ENCODE assay signal across 24 mouse cellular contexts in the genomic region with DNA sequence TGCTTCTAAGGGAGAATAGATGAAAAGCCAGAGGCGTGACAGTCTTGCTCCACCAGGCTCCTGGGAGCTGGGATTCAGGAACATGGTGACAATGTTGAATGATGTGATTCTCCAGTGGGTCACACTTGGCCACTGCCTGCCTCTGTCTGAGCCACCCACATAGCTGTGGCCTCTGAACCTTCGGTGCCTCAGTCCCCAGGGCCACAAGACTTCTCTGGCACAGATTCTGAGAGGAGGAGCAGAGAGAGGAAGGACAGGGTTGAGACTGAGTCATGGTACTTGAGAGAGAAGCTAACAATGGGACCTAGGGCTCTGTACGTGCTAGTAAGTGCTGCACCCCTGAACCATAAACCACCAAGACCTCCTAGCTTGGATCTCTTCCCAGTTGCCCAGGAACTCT.
DNase-seq lines count a peak whose midpoint lies in the region; ATAC-seq and TF ChIP-seq lines count a peak whose summit lies in the region.
"Had no signal": no experiment of that assay in that cellular context is flagged by ENCODE, and none has a peak within 500 bp of the region (broad histone marks: within the 10 kb centered on the region; RNA-seq: fewer than 3 reads in every experiment).

No protein-coding gene starts in this region.

- no peak for TF ChIP-seq POLR2A in testis, adult 2 months (IDR thresholded peaks at IDR 0.05; ENCODE audit: control insufficient read depth, low read depth, low read length)

- H3K4me3 ChIP-seq in testis, adult 2 months (ENCODE audit: control insufficient read depth, low read depth, low read length) = no peak overlapping the region
- no peak overlapping the region for H3K4me3 ChIP-seq in lung, postnatal 0 days (ENCODE audit: low read depth, low read length)
- no peak overlapping the region for H3K4me3 ChIP-seq in hindbrain, embryonic 10.5 days
- H3K4me3 ChIP-seq: embryonic facial prominence, embryonic 12.5 days; heart, adult 2 months; hindbrain, embryonic 13.5 days; left cerebral cortex, adult 2 months; liver, embryonic 15.5 days; megakaryocyte, embryonic 14.5 days; neural tube, embryonic 15.5 days; stomach, embryonic 15.5 days had no signal

- TF ChIP-seq CTCF in testis, adult 2 months (IDR thresholded peaks at IDR 0.05; ENCODE audit: control insufficient read depth, insufficient read depth, insufficient replicate concordance, low read depth, low read length) = no peak
- no peak for TF ChIP-seq CTCF in lung, postnatal 0 days (IDR thresholded peaks at IDR 0.05)

- H3K27ac ChIP-seq in testis, adult 2 months (ENCODE audit: control insufficient read depth, insufficient read depth, low read depth, low read length) = peak overlapping the region; percentile 19
- H3K27ac ChIP-seq in lung, postnatal 0 days (ENCODE audit: low read length) = peak overlapping the region; percentile 40; the same call in 1 of the 2 replicates
- H3K27ac ChIP-seq in hindbrain, embryonic 10.5 days = no peak overlapping the region
- H3K27ac ChIP-seq: embryonic facial prominence, embryonic 12.5 days; heart, adult 2 months; hindbrain, embryonic 13.5 days; left cerebral cortex, adult 2 months; liver, embryonic 15.5 days; neural tube, embryonic 15.5 days had no signal

- H3K9me3 ChIP-seq in lung, postnatal 0 days (ENCODE audit: low read length) = no peaks in the 10 kb centered on the region
- H3K9me3 ChIP-seq in hindbrain, embryonic 10.5 days = peaks cover 3% of the 10 kb centered on the region
- H3K9me3 ChIP-seq: G1E; hindbrain, embryonic 13.5 days; liver, embryonic 15.5 days; stomach, embryonic 15.5 days had no signal

- DNase-seq in adrenal gland, adult 8-10 months = peak; percentile 43
- DNase-seq in adrenal gland, postnatal 4 days (ENCODE audit: low spot score in 2 of 2) = no peak
- DNase-seq in testis, postnatal 10 days (ENCODE audit: low spot score) = no peak
- DNase-seq in lung, postnatal 0 days (ENCODE audit: low spot score) = peak; percentile 70
- no peak for DNase-seq in hindbrain, embryonic 10.5 days (ENCODE audit: low spot score)
- DNase-seq: cerebellum, adult 11 months; cerebellum, postnatal 14 days; gastrocnemius, postnatal 36 days; heart, adult 2 months; kidney, adult 8-10 months; liver had no signal

- ATAC-seq in lung, postnatal 0 days = peak; percentile 69
- ATAC-seq in CD4-positive, CD25-positive, alpha-beta regulatory T cell, adult 4 months = no peak
- no peak for ATAC-seq in megakaryocyte, adult 5-6 weeks (ENCODE audit: poor library complexity, severe bottlenecking)
- ATAC-seq: inflammation-experienced regulatory T-cells, adult 6 months; Patski had no signal

- H3K36me3 ChIP-seq in testis, adult 2 months (ENCODE audit: control insufficient read depth, insufficient read depth, low read length) = no peaks in the 10 kb centered on the region
- no peaks in the 10 kb centered on the region for H3K36me3 ChIP-seq in lung, postnatal 0 days (ENCODE audit: insufficient read depth, low read length)
- H3K36me3 ChIP-seq in hindbrain, embryonic 10.5 days = no peaks in the 10 kb centered on the region
- H3K36me3 ChIP-seq: embryonic facial prominence, embryonic 12.5 days; G1E; hindbrain, embryonic 13.5 days; liver, embryonic 15.5 days; neural tube, embryonic 15.5 days; stomach, embryonic 15.5 days had no signal

- no peaks in the 10 kb centered on the region for H3K27me3 ChIP-seq in testis, adult 2 months (ENCODE audit: control insufficient read depth, insufficient read depth, low read length)
- no peaks in the 10 kb centered on the region for H3K27me3 ChIP-seq in lung, postnatal 0 days (replicated peaks; ENCODE audit: insufficient read depth, low read length)
- no peaks in the 10 kb centered on the region for H3K27me3 ChIP-seq in hindbrain, embryonic 10.5 days (ENCODE audit: insufficient read depth, poor library complexity, severe bottlenecking)
- H3K27me3 ChIP-seq: embryonic facial prominence, embryonic 12.5 days; hindbrain, embryonic 13.5 days; neural tube, embryonic 15.5 days; Patski; stomach, embryonic 15.5 days had no signal

- H3K4me2 ChIP-seq in lung, postnatal 0 days (replicated peaks; ENCODE audit: low read depth, low read length) = no peak overlapping the region
- H3K4me2 ChIP-seq: embryonic facial prominence, embryonic 12.5 days; hindbrain, embryonic 13.5 days; neural tube, embryonic 15.5 days; stomach, embryonic 15.5 days had no signal

- 42% methylated on average over 3 of the region's 3 CpGs for WGBS in lung, postnatal 0 days
- WGBS in hindbrain, embryonic 10.5 days = 81% methylated on average over 3 of the region's 3 CpGs

- H3K4me1 ChIP-seq in testis, adult 2 months (ENCODE audit: control insufficient read depth, insufficient read depth, low read length) = no peaks in the 10 kb centered on the region; the same call in 1 of the 2 replicates
- H3K4me1 ChIP-seq in lung, postnatal 0 days (ENCODE audit: insufficient read depth, low read depth, low read length) = peaks cover 9% of the 10 kb centered on the region; the same call in 1 of the 2 replicates
- peaks cover 21% of the 10 kb centered on the region for H3K4me1 ChIP-seq in hindbrain, embryonic 10.5 days (replicated peaks)
- H3K4me1 ChIP-seq: megakaryocyte, embryonic 14.5 days had no signal

- no peak overlapping the region for H3K9ac ChIP-seq in lung, postnatal 0 days (replicated peaks; ENCODE audit: low read depth)
- H3K9ac ChIP-seq: embryonic facial prominence, embryonic 12.5 days; hindbrain, embryonic 13.5 days; liver, embryonic 15.5 days; neural tube, embryonic 15.5 days; stomach, embryonic 15.5 days had no signal

- TF ChIP-seq EP300 in lung, postnatal 0 days (IDR thresholded peaks at IDR 0.05) = no peak

Comparison
In these comparisons a context has a peak if more than half of its experiments do, and no peak if none do; other contexts are left out.
1. DNase-seq: peak in adrenal gland, adult 8-10 months (single experiment) and lung, postnatal 0 days (single experiment); none in adrenal gland, postnatal 4 days (0 of 2), testis, postnatal 10 days (single experiment) and hindbrain, embryonic 10.5 days (single experiment).